Mouse (Mus musculus): ENCODE results near the gene Nmb.

The Nmb gene

DNA sequence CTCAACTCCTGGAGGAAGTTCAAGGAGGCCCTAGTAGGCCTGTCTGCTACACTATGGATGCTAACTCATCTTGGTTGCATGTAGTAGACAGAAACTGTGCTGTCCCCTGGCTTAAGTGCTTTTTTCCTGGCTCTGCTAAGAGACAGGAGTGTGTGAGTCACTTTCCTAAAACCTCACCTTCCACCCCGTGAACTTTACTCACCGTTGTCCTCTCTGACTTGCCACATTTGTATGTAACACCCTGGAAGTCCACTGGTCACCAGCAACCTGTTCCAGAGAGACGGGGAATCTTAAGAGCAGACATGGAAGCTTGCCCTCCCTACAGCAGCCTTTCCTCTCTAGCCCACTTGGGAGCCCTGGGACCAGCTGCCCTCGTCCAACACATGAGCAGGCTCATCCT lies 7.2 kb downstream of the Nmb start:
- DNase-seq (ENCODE audit: low read depth, low spot score) = no peak

DNA sequence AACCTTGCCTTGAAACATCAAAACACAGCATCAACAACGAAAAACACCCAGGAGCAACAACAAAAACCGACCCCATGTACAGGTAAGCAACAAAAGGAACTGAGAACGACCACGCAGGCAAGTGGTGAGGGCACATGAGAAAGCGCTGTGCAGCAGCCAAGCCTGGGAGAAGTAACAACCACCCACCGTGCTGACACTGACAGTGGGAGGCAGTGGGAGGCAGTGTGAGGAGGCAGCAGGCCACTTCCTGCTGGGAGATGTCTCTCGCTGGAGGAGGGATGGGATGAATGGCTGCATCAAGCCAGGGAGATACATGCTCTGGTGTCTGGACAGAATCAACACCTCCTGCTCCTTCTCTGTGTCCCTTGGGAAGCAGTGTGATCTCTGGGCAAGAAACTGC lies 7.7 kb downstream of the Nmb start:
- no peak for DNase-seq (ENCODE audit: low read depth, low spot score)

DNA sequence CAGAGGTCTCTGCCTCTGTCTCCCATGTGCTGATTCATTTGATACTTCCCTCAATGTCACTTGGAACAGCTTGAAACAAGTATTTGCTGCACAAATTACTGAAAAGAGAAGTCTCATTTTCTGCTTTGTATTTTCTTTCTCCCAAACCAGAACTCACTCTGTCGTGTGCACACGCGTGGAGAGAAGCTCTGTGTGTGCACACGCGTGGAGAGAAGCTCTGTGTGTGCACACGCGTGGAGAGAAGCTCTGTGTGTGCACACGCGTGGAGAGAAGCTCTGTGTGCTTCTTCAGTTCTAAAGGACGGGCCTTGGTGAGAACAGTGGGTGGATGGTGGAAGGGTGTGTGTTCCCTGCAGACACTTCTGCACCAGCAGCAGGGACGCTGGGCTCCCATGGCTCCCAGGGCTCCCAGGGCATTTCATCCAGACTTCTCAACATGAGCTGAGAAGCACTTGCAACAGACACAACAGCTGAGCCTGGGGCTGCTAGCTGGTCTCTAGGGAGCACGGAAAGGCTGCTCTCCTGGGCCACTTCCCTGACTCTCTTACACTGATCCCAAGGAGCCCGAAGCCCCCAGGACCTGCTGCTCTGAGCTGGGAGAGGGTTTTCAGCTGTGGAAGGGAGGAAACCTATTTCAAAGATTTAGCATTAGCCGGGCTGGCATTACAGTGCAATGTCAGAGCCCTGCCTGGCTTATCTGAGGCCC lies 9.9 kb downstream of the Nmb start:
- DNase-seq (ENCODE audit: low read depth, low spot score) = no peak

DNA sequence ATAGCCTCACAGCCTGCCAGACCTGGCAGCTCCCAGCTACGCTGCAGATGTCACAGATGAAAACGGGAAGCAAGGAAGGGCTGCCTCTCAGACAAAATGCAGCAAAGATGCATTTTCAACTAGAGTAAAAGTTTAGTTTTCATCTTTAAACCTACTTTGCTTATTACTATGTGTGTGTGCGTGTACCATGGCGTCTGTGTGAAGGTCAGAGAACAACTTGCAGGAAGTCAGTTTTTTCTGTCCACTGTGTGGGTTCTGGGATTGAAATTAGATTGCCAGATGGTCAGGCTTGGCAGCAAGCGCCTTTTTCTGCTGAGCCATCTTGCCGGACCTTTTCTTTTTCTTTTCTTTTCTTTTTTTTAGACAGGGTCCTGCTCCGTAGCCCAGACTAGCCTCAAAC lies 10.7 kb downstream of the Nmb start:
- no peak for DNase-seq (ENCODE audit: low read depth, low spot score)

DNA sequence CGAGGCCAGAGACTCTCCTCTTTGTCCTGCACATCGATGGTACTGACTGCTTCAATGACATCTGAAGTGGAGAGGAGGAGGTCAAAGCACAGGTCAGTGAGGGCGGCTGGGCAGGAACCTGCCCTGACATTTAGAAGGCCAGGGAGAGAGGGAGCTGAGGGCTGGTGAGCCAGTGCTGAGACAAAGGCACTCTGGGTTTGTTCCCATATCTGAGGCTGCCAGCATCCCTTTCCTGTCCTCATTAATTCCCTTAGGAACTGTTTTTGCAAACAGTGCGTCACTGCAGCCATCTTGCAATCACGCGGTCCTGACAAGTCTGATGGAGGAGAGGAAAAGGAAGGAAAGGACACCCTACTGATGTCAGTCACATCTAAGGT lies 11.1 kb downstream of the Nmb start:
- peak; percentile 36 for DNase-seq (ENCODE audit: low read depth, low spot score)

DNA sequence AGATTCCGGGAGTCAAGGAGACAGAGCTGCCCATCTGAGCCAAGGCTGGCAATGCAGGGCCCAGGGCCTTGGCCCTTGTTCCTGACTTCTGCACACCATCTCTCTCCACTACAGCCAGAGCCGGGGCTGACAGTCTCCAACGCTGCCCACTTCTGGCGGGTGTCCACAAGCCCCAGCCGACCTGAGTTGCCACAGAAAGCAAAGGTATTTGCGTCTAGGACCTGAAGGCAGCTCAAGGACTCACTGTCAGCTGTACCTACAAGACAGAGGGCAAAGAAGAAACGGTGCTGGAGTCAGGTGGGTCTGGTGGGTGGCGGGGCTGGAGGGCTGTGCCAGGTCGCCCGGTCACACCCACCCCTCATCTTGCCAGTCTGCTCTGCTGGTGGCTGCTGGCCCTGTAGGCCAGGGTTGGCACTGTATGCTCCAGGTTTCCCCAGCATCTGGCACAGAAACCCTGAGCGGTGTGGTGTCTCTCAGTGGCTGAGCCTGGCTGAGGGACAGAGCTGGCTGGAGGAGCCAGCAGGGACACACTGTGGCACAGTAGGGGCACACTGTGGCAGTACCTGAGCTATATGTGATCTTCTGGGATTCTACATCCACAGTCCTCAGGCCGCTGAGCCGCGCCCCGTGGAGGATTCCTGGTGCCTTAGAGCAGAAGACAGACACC lies 11.7 kb downstream of the Nmb start:
- no peak for DNase-seq (ENCODE audit: low read depth, low spot score)

DNA sequence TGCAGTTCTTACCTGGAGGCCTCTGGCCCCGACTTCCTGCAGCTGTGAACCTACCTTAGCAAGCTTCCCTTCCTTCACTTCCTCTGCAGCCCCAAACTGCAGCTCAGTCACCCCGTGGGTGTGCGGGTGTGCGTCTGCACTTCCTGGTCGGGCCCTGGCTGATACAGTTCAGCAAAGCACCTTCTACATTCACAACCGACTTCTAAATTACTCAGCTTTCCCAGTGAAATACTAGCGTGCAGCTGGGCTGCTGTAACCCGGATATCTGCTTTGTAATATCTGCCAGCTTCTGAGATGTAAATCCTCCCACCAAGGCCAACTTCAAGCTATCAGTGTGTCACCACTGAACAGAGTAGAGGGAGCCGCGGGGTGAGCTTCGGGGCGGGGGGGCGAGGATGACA lies 15.0 kb downstream of the Nmb start:
- DNase-seq (ENCODE audit: low read depth, low spot score) = no peak

DNA sequence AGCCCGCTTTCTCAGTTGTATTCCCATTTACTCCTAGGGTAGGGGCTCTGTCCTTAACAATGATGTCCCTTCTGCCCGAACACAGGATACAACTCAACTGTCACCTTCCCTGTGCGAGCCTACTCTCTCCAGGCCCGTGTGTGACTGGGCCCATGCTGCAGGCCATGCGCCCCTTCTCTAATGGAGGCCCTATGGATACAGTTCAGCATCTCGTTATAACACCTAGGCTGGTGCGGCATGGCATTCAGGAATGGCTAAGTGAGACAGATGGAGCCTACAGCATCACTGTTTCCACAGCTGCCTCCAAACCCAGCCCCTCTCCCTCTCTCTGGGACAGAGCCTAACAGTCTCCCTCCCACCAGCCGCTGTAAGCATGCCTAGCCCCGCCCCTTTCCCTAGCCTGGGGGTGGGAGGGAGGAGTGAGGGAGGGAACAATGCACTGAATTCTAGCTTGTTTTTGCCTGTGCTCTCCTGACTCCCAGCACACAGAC lies 15.8 kb downstream of the Nmb start:
- DNase-seq (ENCODE audit: low read depth, low spot score) = peak; percentile 57

DNA sequence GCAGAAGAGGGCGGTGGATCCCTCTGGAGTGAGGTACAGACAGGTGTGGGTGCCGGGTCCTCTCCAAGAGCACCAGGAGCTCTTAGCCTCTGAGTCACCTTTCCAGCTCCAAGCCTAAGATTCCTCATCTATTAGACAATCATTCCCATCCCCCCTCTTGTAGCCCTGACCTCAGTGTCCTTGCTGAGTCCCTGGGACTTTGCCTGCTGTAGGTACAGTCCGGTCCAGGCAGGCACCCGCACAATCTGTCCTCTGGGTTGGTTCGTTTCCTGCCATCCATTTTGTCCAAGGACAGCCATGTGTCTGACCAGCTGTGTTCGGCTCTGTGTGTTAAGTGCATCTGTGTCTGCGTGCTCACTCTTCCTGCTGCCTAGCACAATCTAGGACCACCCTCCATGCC lies 16.3 kb downstream of the Nmb start:
- no peak for DNase-seq (ENCODE audit: low read depth, low spot score)

DNA sequence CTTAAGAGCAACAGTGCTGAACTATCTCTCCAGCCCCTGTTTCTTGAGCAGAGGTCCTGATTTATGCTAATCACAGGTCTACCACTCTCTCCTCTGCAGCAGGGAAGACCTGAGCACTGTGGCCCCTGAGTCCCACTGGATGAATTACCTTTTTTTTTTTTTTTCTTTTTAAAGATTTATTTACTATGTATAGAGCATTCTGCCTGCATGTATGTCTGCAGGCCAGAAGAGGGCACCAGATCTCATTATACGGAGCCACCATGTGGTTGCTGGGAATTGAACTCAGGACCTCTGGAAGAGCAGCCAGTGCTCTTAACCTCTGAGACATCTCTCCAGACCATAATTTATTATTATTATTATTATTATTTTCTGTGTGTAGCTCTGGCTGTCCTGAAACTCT lies 19.2 kb downstream of the Nmb start:
- DNase-seq (ENCODE audit: low read depth, low spot score) = no peak

DNA sequence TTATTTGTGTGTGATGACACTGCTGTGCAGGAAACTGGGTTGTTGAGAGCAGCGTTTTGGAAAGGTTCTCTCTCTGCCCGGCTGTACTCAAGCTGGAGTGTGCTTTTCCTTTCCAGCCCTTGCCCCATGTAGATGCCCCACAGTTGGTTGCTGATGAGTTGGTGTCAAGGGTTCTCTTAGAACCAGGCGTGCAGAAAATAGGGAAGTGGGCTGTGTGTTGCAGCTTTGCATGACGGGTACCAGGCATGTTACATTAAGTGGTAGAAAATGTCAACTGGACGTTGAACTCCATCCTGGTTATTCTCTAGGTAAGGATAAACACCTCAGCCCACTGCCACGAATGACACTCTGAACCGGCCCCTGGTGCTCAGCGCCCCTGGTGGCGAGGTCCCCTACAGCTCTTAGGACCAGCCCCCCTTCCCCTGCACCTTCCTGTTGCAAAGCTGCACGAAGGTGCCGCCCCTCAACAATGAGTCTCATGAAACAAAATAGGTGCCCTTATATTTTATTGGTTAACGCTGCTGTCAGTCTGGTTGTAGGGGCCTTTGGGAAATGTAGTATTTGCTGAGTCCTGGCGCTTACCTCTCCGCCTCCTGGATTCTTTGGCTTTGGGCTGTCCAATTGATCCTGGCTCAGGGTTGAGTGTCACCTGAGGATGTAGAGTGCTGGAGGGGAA lies 21.9 kb downstream of the Nmb start:
- DNase-seq (ENCODE audit: low read depth, low spot score) = peak; percentile 61

DNA sequence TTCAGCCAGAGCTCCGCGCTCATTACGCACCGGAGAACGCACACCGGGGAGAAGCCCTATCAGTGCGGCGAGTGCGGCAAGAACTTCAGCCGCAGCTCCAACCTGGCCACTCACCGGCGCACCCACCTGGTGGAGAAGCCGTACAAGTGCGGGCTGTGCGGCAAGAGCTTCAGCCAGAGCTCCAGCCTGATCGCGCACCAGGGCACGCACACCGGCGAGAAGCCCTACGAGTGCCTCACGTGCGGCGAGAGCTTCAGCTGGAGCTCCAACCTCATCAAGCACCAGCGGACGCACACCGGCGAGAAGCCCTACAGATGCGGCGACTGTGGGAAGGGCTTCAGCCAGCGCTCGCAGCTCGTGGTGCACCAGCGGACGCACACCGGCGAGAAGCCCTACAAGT lies 29.1 kb downstream of the Nmb start:
- no peak for DNase-seq (ENCODE audit: low read depth, low spot score)

DNA sequence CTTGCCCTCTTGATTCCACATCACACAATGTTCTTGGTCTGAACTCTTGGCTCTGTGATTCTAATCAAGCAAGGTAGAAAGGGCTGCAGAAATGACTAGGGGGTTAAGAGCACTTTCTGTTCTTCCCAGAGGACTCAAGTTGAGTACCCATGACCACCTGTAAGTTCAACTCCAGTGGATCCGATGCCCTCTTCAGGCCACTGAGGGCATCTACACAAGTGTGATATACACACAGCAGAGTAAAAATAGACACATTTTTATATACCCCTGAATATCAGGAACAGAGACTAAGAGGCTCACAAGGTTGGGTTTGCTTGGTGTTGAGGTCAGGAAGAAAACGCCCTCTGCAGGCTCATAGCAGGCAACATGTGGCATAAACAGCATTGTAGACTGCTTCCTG lies 31.2 kb downstream of the Nmb start:
- no peak for DNase-seq (ENCODE audit: low read depth, low spot score)

DNA sequence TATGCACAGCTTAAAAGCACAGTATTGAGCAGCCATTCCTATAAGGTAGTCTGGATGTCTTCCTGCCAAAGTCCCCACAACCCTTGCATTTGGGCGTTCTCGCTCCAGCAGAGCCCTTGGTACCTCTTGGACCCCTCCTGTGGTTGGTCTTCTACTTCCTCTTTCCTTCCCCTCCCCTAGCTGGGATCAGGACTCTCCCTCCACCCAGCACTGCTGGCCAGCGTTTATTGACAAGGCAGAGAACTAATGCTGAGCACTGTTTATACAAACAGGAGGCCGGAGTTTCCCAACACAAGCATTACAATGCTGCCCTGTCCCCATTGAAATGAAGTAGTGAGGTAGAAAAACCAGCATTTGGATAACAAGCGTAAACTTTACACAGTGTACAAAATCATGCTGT lies 31.8 kb downstream of the Nmb start:
- no peak for DNase-seq (ENCODE audit: low read depth, low spot score)

DNA sequence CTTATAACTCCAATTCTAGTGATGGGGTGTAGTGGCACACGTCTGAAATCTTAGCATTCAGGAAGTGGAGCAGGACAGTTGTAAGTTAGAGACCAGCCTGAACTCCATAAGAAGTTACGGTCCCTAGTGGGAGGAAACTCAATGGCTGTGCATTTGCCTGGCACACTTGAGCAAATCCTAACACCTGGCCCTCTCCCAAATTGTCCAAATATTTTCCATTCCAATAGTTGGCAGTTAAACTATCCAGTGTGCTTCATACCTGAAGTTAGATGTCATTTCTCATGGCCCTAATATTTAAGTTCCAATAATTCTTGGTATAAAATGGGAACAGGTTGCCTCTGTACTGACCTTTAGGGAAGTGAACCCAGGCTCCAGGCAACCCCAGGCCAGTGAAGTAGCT lies 36.2 kb downstream of the Nmb start:
- no peak for DNase-seq (ENCODE audit: low read depth, low spot score)

DNA sequence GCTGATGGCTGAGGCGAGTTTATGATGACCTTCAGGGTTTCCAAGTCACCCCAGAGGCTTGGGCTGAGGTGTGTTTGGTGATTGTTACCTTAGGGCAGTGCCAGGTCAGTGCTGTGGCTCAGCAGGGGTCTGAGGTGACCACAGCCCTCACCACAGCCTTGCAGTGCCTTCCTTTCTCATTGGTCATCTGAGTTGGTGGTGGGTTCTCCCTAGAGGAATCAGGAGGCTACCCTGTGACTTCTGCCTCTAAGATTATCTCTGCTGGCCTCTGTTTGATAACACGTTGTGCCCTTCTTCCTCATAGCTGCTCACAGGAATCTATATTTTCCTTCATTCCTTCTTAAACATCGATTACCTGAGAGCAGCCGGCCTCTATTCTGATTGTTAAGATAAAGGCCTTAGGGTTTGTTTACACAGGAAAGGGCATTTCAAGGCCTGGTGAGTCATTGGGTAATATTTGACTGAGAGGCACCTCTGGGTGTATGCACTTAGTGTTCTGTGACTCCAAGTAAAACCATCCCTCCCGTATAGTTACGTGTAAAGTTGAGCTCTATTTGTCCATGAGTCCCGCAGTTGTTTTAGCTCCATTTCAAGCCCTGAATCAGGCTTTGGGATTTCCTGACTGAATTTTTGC lies 38.2 kb downstream of the Nmb start:
- no peak for DNase-seq (ENCODE audit: low read depth, low spot score)

DNA sequence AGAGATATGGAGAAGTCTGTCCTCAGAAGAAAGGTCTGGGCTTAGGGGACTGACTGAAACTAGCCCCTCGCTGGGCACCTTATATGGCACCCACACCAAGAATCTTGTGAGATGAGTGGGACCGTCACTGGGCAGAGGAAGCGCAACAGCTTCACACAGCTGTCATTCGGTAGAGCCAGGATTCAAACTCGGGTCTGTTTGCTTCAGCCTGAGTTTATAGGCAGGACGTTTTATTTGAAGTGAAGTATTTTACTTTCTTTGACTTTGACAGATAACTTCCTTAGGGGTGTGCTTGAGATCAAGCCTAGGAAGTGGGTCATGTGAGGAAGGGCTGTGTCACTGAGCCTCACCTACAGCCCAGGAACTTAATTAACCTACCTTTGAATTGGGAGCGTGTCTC lies 39.4 kb downstream of the Nmb start:
- DNase-seq (ENCODE audit: low read depth, low spot score) = no peak

DNA sequence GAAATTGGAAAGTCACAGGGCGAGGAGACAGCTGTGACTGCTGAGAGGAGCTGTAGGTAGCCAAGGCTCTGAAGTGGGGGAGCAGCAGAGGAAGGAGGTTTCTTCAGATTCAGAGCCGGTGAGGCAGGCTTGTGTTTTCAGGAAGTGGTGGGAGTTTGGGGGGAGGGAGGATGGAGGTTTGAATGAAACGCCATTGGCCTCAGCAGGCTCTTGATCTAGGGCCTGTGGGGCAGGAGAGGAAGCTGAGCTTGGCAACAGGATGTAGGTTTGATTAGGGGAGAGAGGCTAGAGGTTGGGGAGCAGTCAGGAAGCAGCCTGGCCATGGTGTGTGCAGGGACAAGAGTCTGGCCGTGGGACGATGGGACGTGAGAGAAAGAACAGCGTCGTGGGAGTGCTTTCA lies 40.0 kb downstream of the Nmb start:
- no peak for DNase-seq (ENCODE audit: low read depth, low spot score)

DNA sequence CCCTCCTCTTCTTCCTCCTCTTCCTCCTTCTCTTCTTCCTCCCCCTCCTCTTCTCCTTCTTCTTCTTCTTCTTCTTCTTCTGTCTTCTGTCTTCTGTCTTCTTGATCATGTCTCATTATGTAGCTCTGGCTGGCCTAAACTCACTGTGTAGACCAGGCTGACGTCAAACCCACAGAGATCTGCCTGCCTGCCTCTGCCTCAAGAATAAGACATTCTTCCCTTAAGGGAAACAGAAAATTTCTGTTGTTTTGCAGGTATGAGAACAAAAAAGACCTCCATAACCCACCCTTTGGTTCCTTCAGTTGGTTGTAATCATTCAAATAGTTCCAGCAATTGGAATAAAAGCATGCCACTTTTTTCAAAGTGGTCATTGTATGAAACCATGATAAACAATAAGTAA lies 40.7 kb downstream of the Nmb start:
- no peak for DNase-seq (ENCODE audit: low read depth, low spot score)

DNA sequence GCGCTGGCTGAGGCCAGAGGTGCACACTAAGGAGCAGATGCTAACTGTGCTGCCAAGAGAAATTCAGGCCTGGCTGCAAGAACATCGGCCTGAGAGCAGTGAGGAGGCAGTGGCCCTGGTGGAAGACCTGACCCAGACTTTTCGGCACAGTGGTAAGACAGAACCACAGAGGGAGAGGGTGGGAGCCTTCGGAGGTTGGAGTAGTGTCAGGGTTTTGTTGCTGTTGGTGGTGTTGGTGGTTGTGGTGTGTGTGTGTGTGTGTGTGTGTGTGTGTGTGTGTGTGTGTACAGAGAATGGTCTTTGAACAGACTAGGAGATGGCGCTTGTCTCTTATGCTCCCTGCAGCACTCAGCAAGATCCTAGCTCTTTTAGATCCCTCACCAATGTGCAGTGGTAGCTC lies 41.4 kb downstream of the Nmb start:
- no peak for DNase-seq (ENCODE audit: low read depth, low spot score)

DNA sequence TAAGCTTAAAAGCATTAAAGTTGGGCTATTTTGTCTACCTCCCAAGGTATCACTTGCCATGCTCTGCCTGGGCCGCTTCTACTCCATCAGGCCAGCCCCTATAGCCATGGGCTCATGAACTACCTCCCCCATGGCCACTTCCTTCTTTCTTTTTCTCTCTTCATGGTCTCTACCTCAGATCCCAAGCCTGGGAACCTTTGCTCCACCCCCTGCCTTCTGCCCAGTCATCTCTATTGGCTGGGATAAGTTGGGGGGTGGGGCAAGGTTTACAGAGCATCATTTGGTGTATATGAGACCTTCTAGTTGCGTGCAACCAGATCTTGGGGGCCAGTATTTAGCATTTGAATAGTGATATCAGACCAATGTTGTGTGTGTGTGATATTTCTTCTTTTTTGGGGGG lies 42.4 kb downstream of the Nmb start:
- DNase-seq (ENCODE audit: low read depth, low spot score) = no peak

DNA sequence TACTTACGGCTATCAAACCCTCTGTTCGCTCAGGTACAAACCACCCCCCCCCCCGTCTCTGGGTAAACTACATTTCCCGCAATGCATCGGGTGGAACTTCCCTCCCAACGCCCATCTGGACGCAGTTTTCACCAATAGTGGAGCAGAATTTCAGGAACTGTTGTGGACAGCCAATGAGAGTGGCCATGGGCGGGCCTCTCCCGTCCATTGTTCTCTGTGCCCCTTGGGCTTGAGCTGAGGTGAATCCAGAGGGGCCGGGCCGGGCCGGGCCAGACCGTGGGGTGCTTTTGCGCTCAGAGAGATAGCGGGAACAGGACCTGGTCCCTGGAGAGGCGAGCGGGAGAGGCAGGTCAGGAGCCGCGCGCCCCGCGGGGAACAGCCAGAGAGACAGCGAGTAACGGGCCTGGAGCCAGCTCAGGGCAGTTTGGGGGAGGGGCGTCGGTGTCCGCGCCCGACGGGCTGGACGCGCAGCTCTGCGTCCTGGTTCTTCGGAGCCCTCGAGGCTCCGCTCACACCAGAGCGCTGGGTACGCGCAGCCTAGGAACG lies 44.1 kb downstream of the Nmb start, which contains the start of gene Zscan2:
Zscan2 (plus strand) TSS at position 192 of the 546 bp plus-strand sequence.
- DNase-seq (ENCODE audit: low read depth, low spot score) = peak; percentile 85

All from skeletal muscle tissue, adult 2 months (tissue).